Mouse (Mus musculus): ENCODE measurements at regions not wholly inside any gene's neighbourhood (a gene's known extent, or its start where the extent isn't known, plus 50 kb on each side); places are given as distances from the start of the nearest gene placed in this dataset.

GRCm38 (mm10) chr8:113389504-113389903, 245.9 kb upstream of the Mon1b start:
- no peak for TF ChIP-seq CTCF (IDR thresholded peaks at IDR 0.05; ENCODE audit: low read depth)
- TF ChIP-seq EP300 (IDR thresholded peaks at IDR 0.05; ENCODE audit: low read depth): no peak
- Histone ChIP-seq H3K4me3 (ENCODE audit: low read depth, low read length) (no peak overlapping the region), H3K4me1 (ENCODE audit: insufficient read depth) (no peaks in the 10 kb centered on the region), H3K27ac (ENCODE audit: low read depth) (no peak overlapping the region), H3K27me3 (ENCODE audit: insufficient read depth, low read length) (no peaks in the 10 kb centered on the region), H3K9ac (replicated peaks) (no peak overlapping the region), H3K9me3 (ENCODE audit: low read length) (no peaks in the 10 kb centered on the region), H3K4me2 (ENCODE audit: low read depth, low read length) (no peak overlapping the region), H3K36me3 (replicated peaks; ENCODE audit: insufficient read depth, low read length) (no peaks in the 10 kb centered on the region)
- WGBS (ENCODE audit: insufficient replicate concordance): 55% methylated on average over 2 of the region's 2 CpGs
- ATAC-seq (no peak), DNase-seq (no peak)

- 72% methylated on average over 4 of the region's 4 CpGs for WGBS (ENCODE audit: insufficient replicate concordance)
- H3K9ac ChIP-seq (replicated peaks): no peak overlapping the region
- DNase-seq: no peak
- H3K27me3 ChIP-seq (ENCODE audit: insufficient read depth, low read length): no peaks in the 10 kb centered on the region
- no peak for ATAC-seq
- no peaks in the 10 kb centered on the region for H3K36me3 ChIP-seq (replicated peaks; ENCODE audit: insufficient read depth, low read length)
- TF ChIP-seq EP300 (IDR thresholded peaks at IDR 0.05; ENCODE audit: low read depth): no peak
- TF ChIP-seq CTCF (IDR thresholded peaks at IDR 0.05; ENCODE audit: low read depth): no peak
- no peaks in the 10 kb centered on the region for H3K4me1 ChIP-seq (ENCODE audit: insufficient read depth)
- no peak overlapping the region for H3K4me2 ChIP-seq (ENCODE audit: low read depth, low read length)
- H3K27ac ChIP-seq (ENCODE audit: low read depth): no peak overlapping the region
- no peaks in the 10 kb centered on the region for H3K9me3 ChIP-seq (ENCODE audit: low read length)
- no peak overlapping the region for H3K4me3 ChIP-seq (ENCODE audit: low read depth, low read length)
Observed at GRCm38 (mm10) chr8:113390038-113390437, 245.3 kb upstream of the Mon1b start.

GRCm38 (mm10) chr8:113394319-113394718, 241.1 kb upstream of the Mon1b start:
- no peak overlapping the region for H3K9ac ChIP-seq (replicated peaks)
- no peak overlapping the region for H3K4me2 ChIP-seq (ENCODE audit: low read depth, low read length)
- ATAC-seq (no peak), DNase-seq (no peak)
- H3K9me3 ChIP-seq (ENCODE audit: low read length): no peaks in the 10 kb centered on the region
- H3K27ac ChIP-seq (ENCODE audit: low read depth): no peak overlapping the region
- no peak overlapping the region for H3K4me3 ChIP-seq (ENCODE audit: low read depth, low read length)
- WGBS (ENCODE audit: insufficient replicate concordance): 58% methylated on average over 4 of the region's 4 CpGs
- H3K4me1 ChIP-seq (ENCODE audit: insufficient read depth): no peaks in the 10 kb centered on the region
- no peaks in the 10 kb centered on the region for H3K36me3 ChIP-seq (replicated peaks; ENCODE audit: insufficient read depth, low read length)
- TF ChIP-seq EP300 (IDR thresholded peaks at IDR 0.05; ENCODE audit: low read depth) (no peak), CTCF (IDR thresholded peaks at IDR 0.05; ENCODE audit: low read depth) (no peak)
- H3K27me3 ChIP-seq (ENCODE audit: insufficient read depth, low read length): no peaks in the 10 kb centered on the region

GRCm38 (mm10) chr8:113405158-113405557, 230.2 kb upstream of the Mon1b start:
- TF ChIP-seq CTCF (IDR thresholded peaks at IDR 0.05; ENCODE audit: low read depth) (no peak), EP300 (IDR thresholded peaks at IDR 0.05; ENCODE audit: low read depth) (no peak)
- 57% methylated on average over 4 of the region's 4 CpGs for WGBS (ENCODE audit: insufficient replicate concordance)
- no peak for DNase-seq

GRCm38 (mm10) chr8:113419352-113419751, 216.0 kb upstream of the Mon1b start:
- no peaks in the 10 kb centered on the region for H3K36me3 ChIP-seq (replicated peaks; ENCODE audit: insufficient read depth, low read length)
- no peak overlapping the region for H3K4me3 ChIP-seq (ENCODE audit: low read depth, low read length)
- no peak for TF ChIP-seq CTCF (IDR thresholded peaks at IDR 0.05; ENCODE audit: low read depth)
- no peak for TF ChIP-seq EP300 (IDR thresholded peaks at IDR 0.05; ENCODE audit: low read depth)
- no peak overlapping the region for H3K27ac ChIP-seq (ENCODE audit: low read depth)
- ATAC-seq: no peak
- DNase-seq: no peak
- no peaks in the 10 kb centered on the region for H3K4me1 ChIP-seq (ENCODE audit: insufficient read depth)
- no peaks in the 10 kb centered on the region for H3K27me3 ChIP-seq (ENCODE audit: insufficient read depth, low read length)
- H3K9me3 ChIP-seq (ENCODE audit: low read length): no peaks in the 10 kb centered on the region
- no peak overlapping the region for H3K9ac ChIP-seq (replicated peaks)
- WGBS (ENCODE audit: insufficient replicate concordance): 75% methylated on average over 3 of the region's 3 CpGs
- no peak overlapping the region for H3K4me2 ChIP-seq (ENCODE audit: low read depth, low read length)

More at GRCm38 (mm10) chr8:113405158-113405557, 230.2 kb upstream of the Mon1b start:
- Histone ChIP-seq H3K4me3 (ENCODE audit: low read depth, low read length) (no peak overlapping the region), H3K4me1 (ENCODE audit: insufficient read depth) (no peaks in the 10 kb centered on the region), H3K36me3 (replicated peaks; ENCODE audit: insufficient read depth, low read length) (no peaks in the 10 kb centered on the region), H3K4me2 (ENCODE audit: low read depth, low read length) (no peak overlapping the region), H3K27ac (ENCODE audit: low read depth) (no peak overlapping the region), H3K9me3 (ENCODE audit: low read length) (no peaks in the 10 kb centered on the region), H3K9ac (replicated peaks) (no peak overlapping the region), H3K27me3 (ENCODE audit: insufficient read depth, low read length) (no peaks in the 10 kb centered on the region)
- no peak for ATAC-seq

- Histone ChIP-seq H3K9ac (replicated peaks) (no peak overlapping the region), H3K27ac (ENCODE audit: low read depth) (no peak overlapping the region), H3K4me1 (ENCODE audit: insufficient read depth) (no peaks in the 10 kb centered on the region), H3K4me3 (ENCODE audit: low read depth, low read length) (no peak overlapping the region), H3K27me3 (ENCODE audit: insufficient read depth, low read length) (no peaks in the 10 kb centered on the region), H3K36me3 (replicated peaks; ENCODE audit: insufficient read depth, low read length) (no peaks in the 10 kb centered on the region), H3K4me2 (ENCODE audit: low read depth, low read length) (no peak overlapping the region), H3K9me3 (ENCODE audit: low read length) (no peaks in the 10 kb centered on the region)
- no peak for TF ChIP-seq EP300 (IDR thresholded peaks at IDR 0.05; ENCODE audit: low read depth)
- TF ChIP-seq CTCF (IDR thresholded peaks at IDR 0.05; ENCODE audit: low read depth): no peak
- DNase-seq (no peak), ATAC-seq (no peak)
- WGBS (ENCODE audit: insufficient replicate concordance): 81% methylated on average over 2 of the region's 2 CpGs
Observed at GRCm38 (mm10) chr8:113422651-113423050, 212.7 kb upstream of the Mon1b start.

- Histone ChIP-seq H3K4me3 (ENCODE audit: low read depth, low read length) (no peak overlapping the region), H3K4me1 (ENCODE audit: insufficient read depth) (no peaks in the 10 kb centered on the region), H3K4me2 (ENCODE audit: low read depth, low read length) (no peak overlapping the region), H3K9me3 (ENCODE audit: low read length) (no peaks in the 10 kb centered on the region), H3K27me3 (ENCODE audit: insufficient read depth, low read length) (no peaks in the 10 kb centered on the region), H3K9ac (replicated peaks) (no peak overlapping the region), H3K27ac (ENCODE audit: low read depth) (no peak overlapping the region), H3K36me3 (replicated peaks; ENCODE audit: insufficient read depth, low read length) (no peaks in the 10 kb centered on the region)
- ATAC-seq (no peak), DNase-seq (no peak)
- TF ChIP-seq EP300 (IDR thresholded peaks at IDR 0.05; ENCODE audit: low read depth) (no peak), CTCF (IDR thresholded peaks at IDR 0.05; ENCODE audit: low read depth) (no peak)
- WGBS (ENCODE audit: insufficient replicate concordance): 29% methylated on average over 7 of the region's 7 CpGs
Observed at GRCm38 (mm10) chr8:113439088-113439487, 196.3 kb upstream of the Mon1b start.

Data from liver, postnatal 0 days (tissue).